Mouse (Mus musculus) liver, adult 2 months (tissue): Measurements from ENCODE around the gene Spata31d1b. TPM values are rescaled to one million over a fixed set of nuclear protein-coding genes. Genes with fewer than 3 reads are reported as not detected.
A peak's percentile ranks its signal among the peaks of the same experiment; 100 is the strongest.
"Not testable (repeated sequence)": the region's sequence is repeated elsewhere in the genome, so short reads cannot be mapped to it uniquely, and the experiment has no call there.

Experiments
- DNase-seq: peaks from one replicate; pipeline ENCODE4 v3.0.0-alpha.2; 2011; ENCODE audit warnings: low read depth, low spot score; ENCODE audit errors: extremely low read depth
- H3K27ac ChIP-seq: fragments of 200-500 bp; replicated peaks from 2 replicates; pipeline ENCODE4 v1.5.1; 2012; ENCODE audit warnings: low read depth, mild to moderate bottlenecking, control low read depth, inconsistent platforms, low read length; ENCODE audit not compliant: insufficient read depth
- H3K27me3 ChIP-seq: fragments of 200-500 bp; 2 replicates; pipeline ENCODE4 v1.6.1; 2012; ENCODE audit warnings: mild to moderate bottlenecking, moderate library complexity, low read length, inconsistent platforms; ENCODE audit not compliant: control insufficient read depth, insufficient read depth
- H3K36me3 ChIP-seq: fragments of 200-500 bp; 2 replicates; pipeline ENCODE4 v1.6.1; 2012; ENCODE audit warnings: low read length, inconsistent platforms; ENCODE audit not compliant: control insufficient read depth, insufficient read depth
- H3K4me1 ChIP-seq: fragments of 200-500 bp; 2 replicates; pipeline ENCODE4 v1.6.1; 2011; ENCODE audit warnings: low read length; ENCODE audit not compliant: control insufficient read depth, insufficient read depth
- H3K4me3 ChIP-seq: fragments of 200-500 bp; 2 replicates; pipeline ENCODE4 v1.5.1; 2011; ENCODE audit warnings: low read depth, mild to moderate bottlenecking, control low read depth, low read length, moderate library complexity; ENCODE audit not compliant: insufficient read depth
- H3K79me2 ChIP-seq: fragments of 200-500 bp; 2 replicates; pipeline ENCODE4 v1.6.1; 2012; ENCODE audit warnings: inconsistent platforms, mild to moderate bottlenecking, low read length, moderate library complexity; ENCODE audit not compliant: control insufficient read depth, insufficient read depth
- H3K9ac ChIP-seq: fragments of 200-500 bp; 2 replicates; pipeline ENCODE4 v1.6.1; 2012; ENCODE audit warnings: low read depth, mild to moderate bottlenecking, control low read depth, inconsistent platforms, low read length
- CTCF ChIP-seq: fragments of 200-500 bp; IDR thresholded peaks from 2 replicates; pipeline ENCODE4 v1.5.1; 2011; ENCODE audit warnings: low read depth, low read length, control low read depth
- POLR2A ChIP-seq: fragments of 200-500 bp; IDR thresholded peaks from 2 replicates; pipeline ENCODE4 v1.6.1; 2011; ENCODE audit warnings: low read length, control low read depth; ENCODE audit not compliant: insufficient read depth; ENCODE audit errors: extremely low read depth
- WGBS: fragments of 180-500 bp; shearing (Covaris S2); methylation state at CpG from one replicate; pipeline ENCODE4 v1.1.7; 2018; 5-methylcytosine and 5-hydroxymethylcytosine counted together
- polyA plus RNA-seq: library from polyadenylated mRNA; depleted of rRNA; stranded (reverse); fragments of >200 nt; gene quantifications from 2 replicates; pipeline ENCODE4 v1.2.3, GENCODE M21; 2012; rRNA removed
- total RNA-seq: library from RNA; depleted of rRNA; stranded (reverse); fragments of >200 nt; gene quantifications from 2 replicates; pipeline ENCODE4 v1.2.3, GENCODE M21; 2014; rRNA removed

Spata31d1b gene
- total RNA-seq, result not detected in 2 replicates
- not detected in 2 replicates for polyA plus RNA-seq

- WGBS, result 77% methylated on average over 3 of the region's 3 CpGs
- DNase-seq, H3K79me2 ChIP-seq, H3K4me3 ChIP-seq, H3K27ac ChIP-seq, H3K4me1 ChIP-seq, H3K9ac ChIP-seq, H3K36me3 ChIP-seq, H3K27me3 ChIP-seq: not testable (repeated sequence)
These were observed at the start of gene Spata31d1b for GRCm38 (mm10) chr13:59711984-59712383. TSS of gene Spata31d1b (plus strand) at chr13:59712284.

GRCm38 (mm10) chr13:59663939-59664712, 48.0 kb upstream of the Spata31d1b start:
- Histone ChIP-seq H3K9ac (no peak overlapping the region), H3K36me3 (no peaks in the 10 kb centered on the region), H3K4me3 (no peak overlapping the region), H3K27me3 (no peaks in the 10 kb centered on the region), H3K4me1 (no peaks in the 10 kb centered on the region; the same call in 1 of the 2 replicates), H3K27ac (no peak overlapping the region), H3K79me2 (no peaks in the 10 kb centered on the region)
- TF ChIP-seq CTCF, result no peak
- no peak for TF ChIP-seq POLR2A
- WGBS, result 96% methylated on average over 19 of the region's 19 CpGs
- DNase-seq, result no peak

- no peak overlapping the region for H3K27ac ChIP-seq
- H3K4me1 ChIP-seq, result no peaks in the 10 kb centered on the region; the same call in 1 of the 2 replicates
- H3K9ac ChIP-seq, result no peak overlapping the region
- H3K4me3 ChIP-seq, result no peak overlapping the region
- TF ChIP-seq CTCF, result no peak
- no peaks in the 10 kb centered on the region for H3K27me3 ChIP-seq
- no peak for DNase-seq
- WGBS, result 82% methylated on average over 5 of the region's 5 CpGs
- H3K36me3 ChIP-seq, result no peaks in the 10 kb centered on the region
- no peaks in the 10 kb centered on the region for H3K79me2 ChIP-seq
These were observed 44.3 kb upstream of the Spata31d1b start for GRCm38 (mm10) chr13:59667763-59668162.

GRCm38 (mm10) chr13:59668501-59669093, 43.5 kb upstream of the Spata31d1b start:
- Histone ChIP-seq H3K9ac (no peak overlapping the region; the same call in 1 of the 2 replicates), H3K79me2 (no peaks in the 10 kb centered on the region), H3K4me1 (no peaks in the 10 kb centered on the region; the same call in 1 of the 2 replicates), H3K27ac (peak overlapping the region; percentile 71), H3K4me3 (no peak overlapping the region), H3K27me3 (no peaks in the 10 kb centered on the region), H3K36me3 (no peaks in the 10 kb centered on the region)
- peak; percentile 94 for DNase-seq
- TF ChIP-seq CTCF (no peak), POLR2A (no peak)
- 6% methylated on average over 11 of the region's 11 CpGs for WGBS

GRCm38 (mm10) chr13:59669946-59670345, 42.1 kb upstream of the Spata31d1b start:
- no peak for TF ChIP-seq CTCF
- TF ChIP-seq POLR2A, result no peak
- H3K79me2 ChIP-seq, result no peaks in the 10 kb centered on the region
- no peak overlapping the region for H3K9ac ChIP-seq
- no peaks in the 10 kb centered on the region for H3K27me3 ChIP-seq
- no peak overlapping the region for H3K27ac ChIP-seq
- no peak for DNase-seq
- H3K36me3 ChIP-seq, result no peaks in the 10 kb centered on the region
- 91% methylated on average over 10 of the region's 10 CpGs for WGBS
- no peaks in the 10 kb centered on the region; the same call in 1 of the 2 replicates for H3K4me1 ChIP-seq
- H3K4me3 ChIP-seq, result no peak overlapping the region

GRCm38 (mm10) chr13:59671521-59671920, 40.6 kb upstream of the Spata31d1b start:
- peaks cover 3% of the 10 kb centered on the region; the same call in 1 of the 2 replicates for H3K27me3 ChIP-seq
- H3K27ac ChIP-seq, result no peak overlapping the region
- DNase-seq, result no peak
- no peak overlapping the region for H3K4me3 ChIP-seq
- no peaks in the 10 kb centered on the region for H3K79me2 ChIP-seq
- H3K36me3 ChIP-seq, result no peaks in the 10 kb centered on the region
- no peak overlapping the region for H3K9ac ChIP-seq
- H3K4me1 ChIP-seq, result peaks cover 2% of the 10 kb centered on the region; the same call in 1 of the 2 replicates
- no peak for TF ChIP-seq POLR2A
- TF ChIP-seq CTCF, result no peak
- WGBS, result 84% methylated on average over 2 of the region's 2 CpGs
